Mouse (Mus musculus): ENCODE measurements around the gene Cct2.
"Not testable (repeated sequence)": the region's sequence is repeated elsewhere in the genome, so short reads cannot be mapped to it uniquely, and the experiment has no call there.

The Cct2 gene

DNA sequence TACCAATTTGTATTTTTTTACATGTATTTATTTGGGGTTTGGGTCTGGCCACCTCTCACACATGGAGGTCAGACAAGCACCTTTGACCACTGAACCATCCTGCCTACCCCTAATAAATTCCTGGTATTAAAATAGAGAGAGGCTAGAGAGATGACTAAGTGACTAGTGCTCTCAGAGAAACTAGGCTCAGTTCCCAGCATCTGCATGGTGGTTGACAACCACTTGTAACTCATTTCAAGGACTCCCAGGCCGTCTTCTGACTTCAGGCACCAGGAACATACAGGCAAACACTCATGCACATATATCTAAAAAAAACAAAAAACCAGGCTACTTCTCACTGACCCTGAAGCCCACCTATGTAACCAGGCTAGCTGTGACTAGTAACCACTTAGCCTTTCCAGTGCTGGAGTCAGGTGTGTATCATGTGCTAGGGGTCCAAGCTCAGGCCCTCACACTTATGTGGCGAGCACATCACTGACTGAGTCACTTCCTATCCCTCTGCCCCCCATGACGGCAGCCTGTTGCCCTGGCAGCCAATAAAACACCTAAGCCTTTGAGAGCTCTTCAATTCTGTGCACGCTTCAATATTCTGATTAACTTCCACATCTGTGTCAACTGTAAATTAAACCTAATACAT lies 13.5 kb downstream of the Cct2 start:
- no peak for DNase-seq

DNA sequence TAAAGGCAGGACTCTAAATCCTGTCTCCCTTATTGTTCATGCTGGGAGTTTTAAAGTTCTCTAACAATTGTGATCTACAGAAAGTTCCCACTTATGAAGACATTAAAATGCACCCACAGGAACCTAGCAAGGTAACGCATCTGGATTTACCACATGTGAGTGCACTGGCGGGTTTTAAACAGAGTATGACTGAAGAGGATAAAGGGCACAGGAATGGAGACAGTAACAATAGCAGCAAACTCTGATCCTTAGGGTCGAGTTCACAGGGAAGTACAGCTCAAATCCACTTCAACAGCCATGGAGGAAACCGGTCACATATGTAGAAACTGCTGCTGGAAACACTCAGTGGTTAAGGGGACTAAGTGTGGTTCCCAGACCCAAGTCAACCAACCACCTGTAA lies 14.4 kb downstream of the Cct2 start:
- no peak for DNase-seq

DNA sequence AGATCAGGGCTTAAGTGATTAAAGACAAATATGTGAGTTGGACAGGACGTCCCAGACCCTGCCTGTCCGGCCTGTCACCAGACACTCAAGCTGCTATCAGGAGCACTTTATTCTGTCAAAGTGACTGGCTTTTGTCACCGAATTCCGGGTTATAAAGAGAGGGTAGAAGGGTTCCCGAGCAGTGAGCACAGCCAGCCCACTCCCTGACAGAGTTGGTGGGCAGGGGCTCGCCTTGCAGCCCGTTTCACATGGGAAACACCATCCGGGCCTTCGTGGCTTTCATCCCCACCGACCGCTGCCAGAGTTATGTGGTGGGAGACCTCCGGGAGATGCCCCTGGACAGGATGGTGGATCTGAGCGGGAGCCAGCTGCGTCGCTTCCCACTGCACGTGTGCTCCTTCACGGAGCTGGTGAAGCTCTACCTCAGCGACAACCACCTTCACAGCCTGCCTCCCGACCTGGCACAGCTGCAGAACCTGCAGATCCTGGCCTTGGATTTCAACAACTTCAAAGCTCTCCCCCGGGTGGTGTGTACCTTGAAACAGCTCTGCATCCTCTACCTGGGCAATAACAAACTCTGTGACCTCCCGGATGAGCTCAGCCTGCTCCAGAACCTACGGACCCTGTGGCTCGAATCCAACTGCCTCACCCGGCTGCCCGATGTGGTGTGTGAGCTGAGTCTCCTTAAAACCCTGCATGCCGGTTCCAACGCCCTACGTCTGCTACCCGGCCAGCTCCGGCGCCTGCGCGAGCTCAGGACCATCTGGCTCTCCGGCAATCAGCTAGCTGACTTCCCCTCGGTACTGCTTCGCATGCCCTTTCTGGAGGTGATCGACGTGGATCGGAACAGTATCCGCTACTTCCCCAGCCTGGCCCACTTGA lies 18.2 kb downstream of the Cct2 start, which contains the start of gene Lrrc10:
TSS of gene Lrrc10 (plus strand) at position 167 of the 882 bp plus-strand sequence.
- DNase-seq: peak; percentile 65 to 72

DNA sequence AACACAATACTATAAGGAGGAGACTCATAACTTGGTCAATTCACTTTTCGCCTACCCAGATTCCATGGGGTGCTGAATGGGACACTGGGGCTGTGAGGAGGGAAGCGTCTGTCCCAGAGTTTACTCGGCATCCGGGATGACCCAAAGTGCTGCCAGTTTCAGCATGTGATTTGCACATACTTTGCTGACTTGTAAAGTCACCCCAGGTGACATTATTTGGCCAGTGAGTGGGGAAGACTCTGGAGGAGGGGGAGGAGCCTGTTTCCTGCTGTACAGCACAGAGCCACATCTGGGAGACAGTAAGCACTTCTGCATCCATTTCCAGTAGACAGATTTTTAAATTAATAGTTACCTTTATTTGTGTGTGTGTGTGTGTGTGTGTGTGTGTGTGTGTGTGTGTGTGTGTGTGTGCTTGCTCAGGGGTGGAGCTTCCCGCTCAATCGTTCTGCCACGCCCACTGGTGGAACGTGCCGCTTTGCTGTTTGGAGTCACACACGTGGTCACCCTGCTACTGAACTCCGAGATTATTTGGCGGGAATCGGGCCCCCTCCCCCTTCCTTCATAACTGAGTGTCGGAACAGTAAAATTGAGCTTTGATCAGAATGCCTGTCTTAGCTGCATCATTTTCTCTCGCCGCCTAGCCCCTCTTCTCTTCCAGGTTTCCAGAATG lies 20.0 kb downstream of the Cct2 start:
- DNase-seq: not testable (repeated sequence)

DNA sequence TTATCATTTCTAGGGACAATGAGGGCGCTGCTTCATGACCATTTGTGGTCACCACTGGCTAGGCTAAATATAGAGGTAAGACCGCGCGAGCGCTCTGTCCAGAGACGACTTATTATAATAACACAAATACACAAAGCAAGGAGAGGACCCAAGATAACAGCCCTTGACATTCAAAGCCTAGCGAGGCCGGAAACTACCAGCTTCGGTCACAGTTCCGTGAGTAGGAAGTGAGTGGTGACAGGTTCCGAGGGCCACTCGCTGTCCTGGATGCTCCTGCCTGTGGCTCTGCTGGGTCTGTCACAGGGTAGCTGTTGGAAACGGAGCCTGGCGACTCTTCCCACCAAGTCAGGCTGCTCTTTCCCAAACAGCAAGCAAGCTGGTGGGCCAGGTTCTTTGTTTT lies 21.3 kb downstream of the Cct2 start:
- DNase-seq: no peak

DNA sequence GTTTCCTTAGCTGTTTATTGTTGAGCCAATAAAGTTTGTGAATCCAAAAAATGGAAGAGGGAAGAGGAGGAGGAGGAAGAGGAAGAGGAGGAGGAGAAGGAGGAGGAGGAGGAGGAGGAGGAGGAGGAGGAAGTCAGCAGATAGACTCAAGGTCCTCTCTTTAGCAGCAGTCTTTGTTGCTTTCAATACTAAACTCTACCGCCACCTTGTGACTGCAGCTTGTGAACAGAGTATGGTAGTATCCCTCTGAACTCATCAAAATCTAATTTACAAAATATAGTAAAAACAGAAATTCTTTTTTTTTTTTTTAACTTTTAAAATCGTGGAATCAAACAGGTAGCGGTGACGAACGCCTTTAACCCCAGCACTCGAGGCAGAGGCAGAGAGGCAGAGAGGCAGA lies 23.3 kb downstream of the Cct2 start:
- peak in 1 of 2 experiments; percentile 41 for DNase-seq

DNA sequence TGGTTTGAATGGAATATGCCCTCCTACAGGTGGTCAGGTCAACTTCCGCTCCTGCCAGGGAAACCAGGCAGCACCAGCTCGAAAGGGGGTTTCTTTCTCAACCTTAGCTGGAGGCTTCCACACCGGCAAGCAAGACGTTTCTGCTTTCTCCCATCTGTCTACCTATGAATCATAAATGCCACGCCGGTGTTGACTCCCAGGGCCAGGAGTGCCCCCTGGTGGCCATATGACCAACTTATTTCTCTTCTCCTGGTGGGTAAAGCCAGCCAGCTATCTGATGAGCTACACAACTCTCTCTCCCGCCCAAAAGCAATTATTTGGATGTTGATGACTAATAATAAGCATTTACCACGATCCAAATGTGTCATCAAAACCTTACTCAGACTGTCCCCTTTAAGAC lies 29.8 kb downstream of the Cct2 start:
- DNase-seq: peak; percentile 88 to 95

DNA sequence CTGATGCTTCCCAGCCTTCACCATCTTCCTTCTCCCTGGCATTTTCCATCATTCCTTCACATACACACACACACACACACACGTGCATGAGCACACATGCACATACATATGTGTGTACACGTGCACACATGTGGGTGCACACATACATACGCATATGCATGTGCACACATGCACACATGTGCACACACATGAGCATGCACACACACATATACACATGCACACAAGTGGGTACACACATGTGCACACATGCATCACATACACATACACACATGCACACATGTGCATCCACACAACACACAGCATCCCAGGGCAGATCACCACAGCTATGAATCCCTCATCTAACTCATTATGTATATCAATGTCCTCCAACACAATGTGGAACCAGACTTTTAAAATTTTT lies 32.5 kb downstream of the Cct2 start:
- no peak for DNase-seq

DNA sequence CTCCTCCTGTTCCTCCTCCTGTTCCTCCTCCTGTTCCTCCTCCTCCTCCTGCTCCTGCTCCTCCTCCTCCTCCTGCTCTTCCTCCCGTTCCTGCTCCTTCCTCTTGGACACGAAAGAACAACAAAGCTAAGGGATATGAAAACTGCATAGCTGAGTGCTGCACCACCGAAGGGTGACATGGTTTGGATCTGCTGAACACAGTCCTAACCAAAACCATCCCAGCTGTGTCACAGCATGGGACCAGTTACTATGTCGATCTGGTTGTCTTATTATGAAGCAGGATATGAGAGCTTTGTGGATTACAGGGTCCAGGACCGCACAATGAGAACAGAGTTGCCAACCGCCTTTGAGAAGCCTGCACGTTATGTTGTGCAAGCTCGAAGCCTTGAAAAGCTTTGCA lies 37.4 kb downstream of the Cct2 start:
- no peak for DNase-seq

DNA sequence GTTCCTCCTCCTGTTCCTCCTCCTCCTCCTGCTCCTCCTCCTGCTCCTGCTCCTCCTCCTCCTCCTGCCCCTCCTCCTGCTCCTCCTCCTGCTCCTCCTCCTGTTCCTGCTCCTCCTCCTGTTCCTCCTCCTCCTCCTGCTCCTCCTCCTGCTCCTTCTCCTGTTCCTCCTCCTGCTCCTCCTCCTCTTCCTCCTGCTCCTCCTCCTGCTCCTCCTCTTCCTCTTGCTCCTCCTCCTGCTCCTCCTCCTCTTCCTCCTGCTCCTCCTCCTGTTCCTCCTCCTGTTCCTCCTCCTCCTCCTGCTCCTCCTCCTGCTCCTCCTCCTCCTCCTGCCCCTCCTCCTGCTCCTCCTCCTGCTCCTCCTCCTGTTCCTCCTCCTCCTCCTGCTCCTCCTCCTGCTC lies 37.8 kb downstream of the Cct2 start:
- DNase-seq: not testable (repeated sequence)

DNA sequence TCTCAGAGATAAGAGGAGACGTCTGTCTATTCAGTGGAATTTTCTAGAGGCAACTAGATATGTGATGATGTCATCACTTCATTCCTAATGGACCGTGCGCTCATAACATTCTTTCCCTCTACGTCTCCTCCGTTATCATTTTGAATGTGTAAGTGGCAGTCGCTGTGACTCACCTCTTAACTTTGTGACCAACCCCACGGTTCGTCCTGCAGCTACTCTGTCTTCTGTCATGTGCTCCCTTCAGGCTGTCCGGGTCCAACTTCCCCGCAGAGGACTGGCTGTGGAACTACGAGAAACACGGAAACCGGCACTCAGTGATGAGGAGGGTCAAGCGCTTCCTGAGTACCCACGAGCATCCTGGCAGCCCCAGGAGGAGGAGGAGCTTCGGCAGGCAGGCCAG lies 39.9 kb downstream of the Cct2 start:
- DNase-seq: no peak

DNA sequence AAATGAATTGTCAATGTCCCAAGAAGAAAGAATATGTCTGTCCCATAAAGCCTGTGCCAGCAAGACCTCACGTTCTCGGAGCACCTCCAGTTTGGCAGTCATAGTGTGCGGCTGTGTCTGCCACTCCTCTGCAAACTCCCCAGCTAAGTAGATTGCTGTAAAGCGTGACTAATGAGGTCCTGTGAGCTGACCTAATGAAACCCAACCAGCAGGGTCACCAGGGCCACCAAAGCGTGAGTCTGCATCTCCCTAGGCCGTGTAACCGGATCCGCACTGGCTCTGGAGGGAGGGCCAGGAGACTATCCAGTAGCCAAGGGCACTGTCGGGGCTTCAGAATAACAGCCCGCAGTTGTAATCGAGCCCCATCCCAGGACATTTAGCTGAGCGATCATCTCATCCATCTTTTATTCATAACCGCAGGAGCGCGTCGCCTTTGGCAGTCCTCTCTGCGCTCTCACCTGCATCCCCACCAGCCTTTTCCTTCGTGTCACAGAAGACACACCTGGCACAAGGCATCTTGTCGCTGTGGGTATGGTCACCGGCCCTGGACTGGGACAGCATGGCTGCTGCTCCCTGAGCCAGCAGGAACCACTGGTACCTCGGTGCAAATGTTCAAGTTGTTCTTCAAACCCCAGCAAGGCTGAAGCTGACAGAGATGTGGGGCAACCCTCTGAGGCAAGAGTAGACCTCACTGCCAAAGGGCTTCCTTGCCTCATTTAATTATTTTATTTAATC lies 42.4 kb downstream of the Cct2 start:
- no peak for DNase-seq

DNA sequence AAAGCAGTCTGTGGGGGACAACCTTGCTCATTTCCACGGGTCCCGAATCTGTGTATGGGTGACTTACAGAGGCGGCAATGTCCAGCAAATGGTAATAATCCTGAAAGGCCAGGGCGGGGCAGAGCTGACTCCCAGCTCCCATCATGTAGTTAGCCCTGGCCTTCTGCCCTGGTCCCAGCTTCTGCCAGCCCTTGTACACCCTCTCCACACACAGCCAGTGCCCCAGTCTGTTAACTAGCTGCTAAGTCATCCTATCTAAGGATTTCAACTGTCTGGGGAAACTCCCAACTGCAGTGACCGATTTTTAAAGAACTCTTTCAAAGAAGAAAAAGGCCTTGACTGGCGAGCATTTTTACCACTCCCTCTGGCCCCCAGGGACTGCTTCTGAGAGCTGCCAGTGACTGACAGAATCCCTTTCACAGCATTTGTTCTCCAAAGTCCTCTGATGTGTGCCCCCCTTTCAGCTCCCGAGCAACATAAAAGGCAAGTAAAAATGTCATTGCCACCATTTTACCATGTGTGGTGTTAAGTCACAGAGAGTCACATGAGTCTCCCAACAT lies 45.3 kb downstream of the Cct2 start:
- DNase-seq: peak; percentile 13 to 25

DNA sequence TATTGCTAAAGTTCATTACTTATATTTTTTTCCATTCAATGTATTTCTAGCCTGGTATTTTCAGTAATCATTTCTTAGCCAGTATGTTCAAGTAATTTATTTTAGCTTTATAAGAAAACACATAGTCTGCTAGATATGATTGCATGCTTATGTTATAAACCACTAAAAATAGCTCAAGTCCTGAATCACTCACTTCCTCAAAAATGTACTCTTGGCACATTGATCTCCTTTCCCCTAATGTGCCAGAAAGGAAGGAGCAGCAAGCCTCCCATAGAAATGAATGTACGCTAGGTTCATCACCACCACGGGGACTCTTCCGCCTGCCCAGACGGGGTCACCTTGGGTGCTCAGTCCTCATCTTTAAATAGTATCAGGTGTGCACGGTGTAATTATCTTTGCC lies 49.0 kb downstream of the Cct2 start:
- DNase-seq: no peak

DNA sequence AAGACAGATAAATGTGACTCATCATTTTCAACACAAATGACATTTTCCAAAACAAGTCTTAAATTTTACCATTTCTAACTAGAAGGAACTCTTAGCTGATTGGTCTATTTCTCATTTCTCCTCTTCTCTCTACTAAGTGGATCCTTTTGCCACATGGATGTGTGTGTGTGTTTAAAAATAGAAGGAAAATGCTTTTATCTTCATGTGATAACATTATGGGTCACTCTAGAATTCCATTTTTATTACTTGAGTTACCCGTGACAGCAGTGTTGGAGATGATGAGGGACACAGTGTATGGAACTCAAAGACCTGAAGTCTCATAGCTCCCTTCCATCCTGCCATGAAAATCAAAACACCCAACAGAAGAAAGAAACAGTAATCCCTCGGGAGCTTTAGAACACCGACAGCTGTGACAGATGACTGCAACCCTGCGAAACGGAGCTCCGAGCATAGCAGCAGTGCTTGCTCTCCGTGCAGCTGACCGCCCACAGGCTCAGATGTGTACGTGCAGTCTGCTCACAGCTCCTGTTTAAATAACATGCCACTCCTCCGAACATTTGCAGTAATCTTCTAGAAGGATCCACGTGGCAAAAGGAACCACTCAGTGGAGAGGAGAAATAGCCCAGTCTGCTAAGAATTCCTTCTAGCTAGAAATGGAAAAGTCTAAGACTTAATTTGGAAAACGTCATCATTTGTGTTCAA lies 49.8 kb downstream of the Cct2 start:
- DNase-seq: no peak

DNA sequence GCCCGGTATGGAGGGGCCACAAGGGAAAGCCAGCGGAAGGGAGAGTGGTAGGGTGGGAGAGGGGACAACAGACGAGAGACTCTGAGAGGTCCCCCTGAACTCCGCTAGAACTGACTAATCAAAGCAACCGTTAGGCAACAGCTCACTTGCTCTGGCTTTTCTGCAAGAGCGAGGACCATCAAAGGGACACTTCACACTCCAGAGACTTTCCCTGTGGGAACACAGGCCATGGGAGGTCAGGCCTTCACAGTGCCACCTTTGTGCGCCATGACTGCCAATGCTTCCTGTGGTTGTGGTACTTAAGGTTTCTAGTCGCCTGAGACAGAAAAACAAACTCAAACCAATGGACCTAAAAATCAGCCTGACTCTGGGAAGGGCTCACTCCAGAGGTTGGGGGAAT lies 52.6 kb downstream of the Cct2 start:
- no peak for DNase-seq

DNA sequence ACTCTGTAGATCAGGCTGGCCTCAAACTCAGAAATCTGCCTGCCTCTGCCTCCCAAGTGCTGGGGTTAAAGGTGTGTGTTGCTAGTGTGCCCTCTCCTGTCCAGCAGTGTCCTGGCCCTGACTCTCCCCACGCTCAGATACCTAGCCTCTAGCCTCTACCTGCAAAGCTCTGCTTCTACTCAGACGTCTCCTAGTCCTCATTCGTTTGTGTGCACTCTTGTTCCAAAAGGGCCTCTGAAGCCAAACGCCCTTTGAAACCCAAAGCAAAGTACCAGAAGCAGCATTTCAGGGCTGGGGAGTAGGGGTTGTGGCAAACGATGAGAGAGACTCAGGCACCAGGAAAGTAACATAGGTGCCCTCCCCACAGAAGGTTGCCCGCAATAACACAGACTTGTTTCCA lies 53.9 kb downstream of the Cct2 start:
- no peak for DNase-seq

DNA sequence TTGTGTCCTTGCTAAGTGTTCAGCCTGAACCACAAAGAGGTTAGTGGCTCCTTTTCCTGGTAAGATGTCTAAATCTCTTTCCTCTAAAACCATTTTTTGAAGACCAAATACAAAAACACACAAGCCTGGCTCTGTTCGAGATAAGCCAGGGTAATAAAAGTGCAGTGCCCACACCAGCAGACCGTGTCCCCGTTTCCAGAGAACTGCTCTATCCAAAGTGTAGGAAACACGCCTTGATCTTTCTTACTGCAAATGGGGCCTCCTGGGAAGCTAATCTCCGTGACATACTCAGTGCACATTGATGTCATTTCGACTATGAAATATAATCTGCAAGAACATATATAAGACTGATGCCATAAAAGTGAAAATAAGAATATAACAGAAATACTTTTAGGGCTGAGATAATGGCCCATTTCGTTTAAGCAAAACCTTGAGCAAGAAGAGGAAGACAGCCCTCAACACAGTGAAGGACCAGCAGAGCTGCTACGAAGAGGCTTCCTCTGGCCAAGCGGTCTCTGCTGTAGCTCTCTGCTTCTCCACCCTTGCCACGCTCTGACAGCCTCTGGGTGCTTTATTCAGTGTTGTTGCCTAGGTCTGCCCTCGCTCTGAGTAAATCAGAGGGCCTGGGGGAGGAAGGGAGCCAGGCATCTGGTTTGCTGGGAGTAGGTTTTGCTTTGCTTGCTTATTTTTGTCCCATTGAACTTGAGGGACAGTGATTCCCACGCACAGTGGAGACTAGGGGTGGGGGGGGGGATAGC lies 57.7 kb downstream of the Cct2 start:
- DNase-seq: no peak

DNA sequence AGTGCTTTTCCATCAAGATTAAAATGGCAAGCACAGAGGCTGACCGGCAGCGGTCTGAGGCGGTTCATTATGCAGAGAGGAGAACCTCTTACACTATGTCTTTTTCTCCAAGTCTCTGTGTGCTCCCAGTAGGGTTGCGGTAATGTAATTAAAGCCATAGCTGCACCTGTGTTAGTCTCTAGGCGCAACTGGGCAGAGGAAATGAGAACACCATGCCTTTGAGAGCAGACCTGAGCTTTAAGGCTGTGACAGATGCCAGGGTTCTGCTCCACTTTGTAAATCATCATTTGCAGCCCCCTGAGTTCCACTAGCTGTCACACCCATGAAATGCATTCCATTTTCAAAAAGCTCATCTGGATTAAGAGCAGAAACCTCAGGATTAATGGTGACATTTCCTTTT lies 58.9 kb downstream of the Cct2 start:
- DNase-seq: no peak
